Mouse (Mus musculus) intestine, embryonic 16.5 days (tissue): ENCODE measurements around the gene Ankmy2. TPM values are rescaled to one million over a fixed set of nuclear protein-coding genes. Genes with fewer than 3 reads are reported as not detected.

Experiments used
- ATAC-seq: fragments of 200-750 bp; cut with Nextera tagmentation; 2 replicates; pipeline ENCODE4 v1.8.0; 2017; ENCODE audit warnings: moderate TSS enrichment, moderate library complexity
- H3K27ac ChIP-seq: fragments of 300-500 bp; sonication (generic); 2 replicates; pipeline ENCODE4 v1.5.1; 2014; ENCODE audit warnings: mild to moderate bottlenecking, low read length
- H3K27me3 ChIP-seq: fragments of 300-500 bp; sonication (generic); replicated peaks from 2 replicates; pipeline ENCODE4 v1.6.1; 2014; ENCODE audit warnings: low read length, control low read depth, mixed read lengths; ENCODE audit not compliant: control insufficient read depth, insufficient read depth
- H3K36me3 ChIP-seq: fragments of 300-500 bp; sonication (generic); 2 replicates; pipeline ENCODE4 v1.6.1; 2014; ENCODE audit warnings: low read length, control low read depth; ENCODE audit not compliant: control insufficient read depth, insufficient read depth
- H3K4me1 ChIP-seq: fragments of 300-500 bp; sonication (generic); 2 replicates; pipeline ENCODE4 v1.6.1; 2014; ENCODE audit warnings: low read length, control low read depth, mixed read lengths; ENCODE audit not compliant: control insufficient read depth, insufficient read depth
- H3K4me2 ChIP-seq: fragments of 300-500 bp; sonication (generic); 2 replicates; pipeline ENCODE4 v1.6.1; 2014; ENCODE audit warnings: low read depth, low read length, control low read depth
- H3K4me3 ChIP-seq: fragments of 300-500 bp; sonication (generic); 2 replicates; pipeline ENCODE4 v1.5.1; 2014; ENCODE audit warnings: mild to moderate bottlenecking, low read length
- H3K9ac ChIP-seq: fragments of 300-500 bp; sonication (generic); 2 replicates; pipeline ENCODE4 v1.6.1; 2014; ENCODE audit warnings: low read depth, low read length
- H3K9me3 ChIP-seq: fragments of 300-500 bp; sonication (generic); 2 replicates; pipeline ENCODE4 v1.6.1; 2016; ENCODE audit warnings: low read length, control low read depth; ENCODE audit not compliant: control insufficient read depth
- WGBS: fragments of 180-500 bp; shearing (Covaris S2); extraction: QIAGEN DNeasy Blood & Tissue Kit; methylation state at CpG from one replicate; pipeline ENCODE4 v1.1.7; 2014; 5-methylcytosine and 5-hydroxymethylcytosine counted together
- polyA plus RNA-seq: library from polyadenylated mRNA; unstranded; fragments of >200 nt; fragmentation: Nextera tagmentation; extraction: Ambion mirVana; gene quantifications from 2 replicates; pipeline ENCODE4 v1.2.1, GENCODE M21; 2015

The Ankmy2 gene
- polyA plus RNA-seq, 1 experiment from 2014 or later: 36.6 TPM

GRCm38 (mm10) chr12:36150265-36150664 lies 6.6 kb upstream of the Ankmy2 start:
- 87% methylated on average over 2 of the region's 2 CpGs for WGBS
- Histone ChIP-seq H3K36me3 (no peaks in the 10 kb centered on the region), H3K4me1 (peaks cover 13% of the 10 kb centered on the region; the same call in 1 of the 2 replicates), H3K27ac (no peak overlapping the region), H3K27me3 (no peaks in the 10 kb centered on the region), H3K4me2 (no peak overlapping the region), H3K9me3 (no peaks in the 10 kb centered on the region), H3K9ac (no peak overlapping the region), H3K4me3 (no peak overlapping the region)
- no peak for ATAC-seq

- H3K27me3 ChIP-seq: no peaks in the 10 kb centered on the region
- no peak overlapping the region for H3K4me3 ChIP-seq
- no peak for ATAC-seq
- H3K9ac ChIP-seq: no peak overlapping the region
- H3K36me3 ChIP-seq: no peaks in the 10 kb centered on the region
- no peaks in the 10 kb centered on the region for H3K9me3 ChIP-seq
- H3K4me2 ChIP-seq: no peak overlapping the region
- WGBS: 80% methylated on average over 2 of the region's 2 CpGs
- peaks cover 14% of the 10 kb centered on the region; the same call in 1 of the 2 replicates for H3K4me1 ChIP-seq
- H3K27ac ChIP-seq: no peak overlapping the region
Observed at GRCm38 (mm10) chr12:36150737-36151136, 6.2 kb upstream of the Ankmy2 start.

- 10% methylated on average over 8 of the region's 8 CpGs for WGBS
- Histone ChIP-seq H3K36me3 (no peaks in the 10 kb centered on the region), H3K27me3 (no peaks in the 10 kb centered on the region), H3K9ac (peak overlapping the region; percentile 78), H3K9me3 (no peaks in the 10 kb centered on the region), H3K27ac (no peak overlapping the region), H3K4me3 (peak overlapping the region; percentile 90), H3K4me1 (peaks cover 20% of the 10 kb centered on the region), H3K4me2 (peak overlapping the region; percentile 82)
- no peak for ATAC-seq
Observed at GRCm38 (mm10) chr12:36155141-36155641, 1.7 kb upstream of the Ankmy2 start.

GRCm38 (mm10) chr12:36156101-36156636 lies 745 bp upstream of the Ankmy2 start:
- peaks cover 20% of the 10 kb centered on the region for H3K4me1 ChIP-seq
- peak overlapping the region; percentile 90 for H3K4me3 ChIP-seq
- no peaks in the 10 kb centered on the region for H3K27me3 ChIP-seq
- H3K4me2 ChIP-seq: peak overlapping the region; percentile 82
- WGBS: under 1% methylated on average over 33 of the region's 33 CpGs
- peak overlapping the region; percentile 78 for H3K9ac ChIP-seq
- peak overlapping the region; percentile 96 for H3K27ac ChIP-seq
- H3K36me3 ChIP-seq: no peaks in the 10 kb centered on the region
- ATAC-seq: peak; percentile 54
- H3K9me3 ChIP-seq: no peaks in the 10 kb centered on the region

GRCm38 (mm10) chr12:36157304-36157637 lies 357 bp downstream of the Ankmy2 start:
- Histone ChIP-seq H3K36me3 (no peaks in the 10 kb centered on the region), H3K4me3 (peak overlapping the region; percentile 90), H3K27ac (peak overlapping the region; percentile 96), H3K4me1 (peaks cover 20% of the 10 kb centered on the region), H3K27me3 (no peaks in the 10 kb centered on the region), H3K9me3 (no peaks in the 10 kb centered on the region), H3K9ac (peak overlapping the region; percentile 78), H3K4me2 (peak overlapping the region; percentile 82)
- 0% methylated on average over 14 of the region's 14 CpGs for WGBS
- peak; percentile 65 for ATAC-seq

- peak within 1 kb of the TSS; percentile 90 for H3K4me3 ChIP-seq
- ATAC-seq: peak; percentile 59
- H3K27ac ChIP-seq: peak within 1 kb of the TSS; percentile 96
- no peaks in the 10 kb centered on the region for H3K36me3 ChIP-seq
- H3K9ac ChIP-seq: peak within 1 kb of the TSS; percentile 78
- WGBS: under 1% methylated on average over 26 of the region's 26 CpGs
- H3K9me3 ChIP-seq: no peaks in the 10 kb centered on the region
- H3K4me2 ChIP-seq: peak within 1 kb of the TSS; percentile 82
- peaks cover 20% of the 10 kb centered on the region for H3K4me1 ChIP-seq
- no peaks in the 10 kb centered on the region for H3K27me3 ChIP-seq
Observed at GRCm38 (mm10) chr12:36157638-36158308, 859 bp downstream of the Ankmy2 start, which contains the start of gene Bzw2. TSS of gene Bzw2 (minus strand) at chr12:36158080.

- Histone ChIP-seq H3K9me3 (no peaks in the 10 kb centered on the region), H3K4me3 (no peak overlapping the region), H3K27me3 (no peaks in the 10 kb centered on the region), H3K4me2 (no peak overlapping the region), H3K4me1 (0 out of 2 replicates have a peak, but pooled peaks cover 6% of the 10 kb centered on the region), H3K36me3 (no peaks in the 10 kb centered on the region), H3K27ac (no peak overlapping the region), H3K9ac (no peak overlapping the region)
- WGBS: 71% methylated on average over 7 of the region's 7 CpGs
- ATAC-seq: no peak
Observed at GRCm38 (mm10) chr12:36164126-36164791, 7.3 kb downstream of the Ankmy2 start.

- WGBS: 50% methylated on average over 1 of the region's 1 CpGs
- Histone ChIP-seq H3K9ac (no peak overlapping the region), H3K27ac (no peak overlapping the region), H3K4me1 (0 out of 2 replicates have a peak, but pooled peaks cover 6% of the 10 kb centered on the region), H3K27me3 (no peaks in the 10 kb centered on the region), H3K9me3 (no peaks in the 10 kb centered on the region), H3K4me3 (no peak overlapping the region), H3K36me3 (0 out of 2 replicates have a peak, but pooled peaks cover 2% of the 10 kb centered on the region), H3K4me2 (no peak overlapping the region)
- ATAC-seq: peak; percentile 84
Observed at GRCm38 (mm10) chr12:36165299-36165698, 8.4 kb downstream of the Ankmy2 start.

- Histone ChIP-seq H3K9me3 (no peaks in the 10 kb centered on the region), H3K9ac (no peak overlapping the region)
- 92% methylated on average over 5 of the region's 5 CpGs for WGBS
Observed at GRCm38 (mm10) chr12:36177227-36177626, 20.3 kb downstream of the Ankmy2 start.

More at GRCm38 (mm10) chr12:36177227-36177626, 20.3 kb downstream of the Ankmy2 start:
- peaks cover 9% of the 10 kb centered on the region for H3K36me3 ChIP-seq
- no peaks in the 10 kb centered on the region for H3K27me3 ChIP-seq
- no peaks in the 10 kb centered on the region for H3K4me1 ChIP-seq
- H3K4me3 ChIP-seq: no peak overlapping the region
- no peak for ATAC-seq
- H3K4me2 ChIP-seq: no peak overlapping the region
- H3K27ac ChIP-seq: no peak overlapping the region
